Comparison of ENCODE assay signal across 7 mouse cellular contexts in genomic region chr16:17131191-17132088, GRCm38 (mm10). TPM values are rescaled to one million over a fixed set of nuclear protein-coding genes. Genes with fewer than 3 reads are reported as not detected.
DNase-seq lines count a peak whose midpoint lies in the region; ATAC-seq and TF ChIP-seq lines count a peak whose summit lies in the region.

No protein-coding gene starts in this region.

- peak overlapping the region; percentile 76 for H3K4me3 ChIP-seq in lung, embryonic 15.5 days
- H3K4me3 ChIP-seq in bone marrow macrophage, adult 2 months (ENCODE audit: insufficient read depth, low read length) = peak overlapping the region; percentile 91
- peak overlapping the region; percentile 59 for H3K4me3 ChIP-seq in forebrain, embryonic 15.5 days
- H3K4me3 ChIP-seq in limb, embryonic 10.5 days = peak overlapping the region; percentile 76
- H3K4me3 ChIP-seq in midbrain, embryonic 15.5 days = peak overlapping the region; percentile 77

- DNase-seq in lung, postnatal 14 days = no peak
- DNase-seq in limb, embryonic 10.5 days (ENCODE audit: low spot score) = peak; percentile 63
- peak; percentile 54 for DNase-seq in thymus, postnatal 4 days

- peaks cover 20% of the 10 kb centered on the region for H3K4me1 ChIP-seq in lung, embryonic 15.5 days
- peaks cover 18% of the 10 kb centered on the region for H3K4me1 ChIP-seq in bone marrow macrophage, adult 2 months (ENCODE audit: control insufficient read depth, insufficient read depth, low read length)
- peaks cover 16% of the 10 kb centered on the region for H3K4me1 ChIP-seq in forebrain, embryonic 15.5 days
- peaks cover 26% of the 10 kb centered on the region for H3K4me1 ChIP-seq in limb, embryonic 10.5 days
- H3K4me1 ChIP-seq in midbrain, embryonic 15.5 days = peaks cover 18% of the 10 kb centered on the region

- peak overlapping the region; percentile 69 for H3K27ac ChIP-seq in lung, embryonic 15.5 days
- H3K27ac ChIP-seq in bone marrow macrophage, adult 2 months (ENCODE audit: insufficient read depth, low read depth, low read length) = peak overlapping the region; percentile 25
- peak overlapping the region; percentile 72 for H3K27ac ChIP-seq in forebrain, embryonic 15.5 days (replicated peaks)
- H3K27ac ChIP-seq in limb, embryonic 10.5 days = peak overlapping the region; percentile 89
- peak overlapping the region; percentile 71; the same call in 1 of the 2 replicates for H3K27ac ChIP-seq in midbrain, embryonic 15.5 days

- no peaks in the 10 kb centered on the region for H3K36me3 ChIP-seq in lung, embryonic 15.5 days
- H3K36me3 ChIP-seq in forebrain, embryonic 15.5 days = no peaks in the 10 kb centered on the region
- H3K36me3 ChIP-seq in limb, embryonic 10.5 days = peaks cover 14% of the 10 kb centered on the region
- H3K36me3 ChIP-seq in midbrain, embryonic 15.5 days (replicated peaks) = no peaks in the 10 kb centered on the region

- H3K9me3 ChIP-seq in lung, embryonic 15.5 days = no peaks in the 10 kb centered on the region
- H3K9me3 ChIP-seq in forebrain, embryonic 15.5 days = no peaks in the 10 kb centered on the region
- no peaks in the 10 kb centered on the region for H3K9me3 ChIP-seq in limb, embryonic 10.5 days (replicated peaks)
- H3K9me3 ChIP-seq in midbrain, embryonic 15.5 days = no peaks in the 10 kb centered on the region

- no peak for TF ChIP-seq CTCF in bone marrow macrophage, adult 2 months (IDR thresholded peaks at IDR 0.05; ENCODE audit: low read depth, low read length)

- WGBS in lung, embryonic 15.5 days = 3% methylated on average over 43 of the region's 43 CpGs
- WGBS in forebrain, embryonic 15.5 days = 3% methylated on average over 43 of the region's 43 CpGs
- WGBS in limb, embryonic 10.5 days = 4% methylated on average over 43 of the region's 43 CpGs
- 5% methylated on average over 43 of the region's 43 CpGs for WGBS in midbrain, embryonic 15.5 days

- H3K27me3 ChIP-seq in lung, embryonic 15.5 days = no peaks in the 10 kb centered on the region
- no peaks in the 10 kb centered on the region for H3K27me3 ChIP-seq in forebrain, embryonic 15.5 days
- H3K27me3 ChIP-seq in limb, embryonic 10.5 days (ENCODE audit: low read depth, poor library complexity, severe bottlenecking) = no peaks in the 10 kb centered on the region
- 0 out of 2 replicates have a peak, but pooled peaks cover 3% of the 10 kb centered on the region for H3K27me3 ChIP-seq in midbrain, embryonic 15.5 days (replicated peaks)

- H3K9ac ChIP-seq in lung, embryonic 15.5 days = peak overlapping the region; percentile 69
- H3K9ac ChIP-seq in forebrain, embryonic 15.5 days (replicated peaks) = peak overlapping the region; percentile 53
- H3K9ac ChIP-seq in midbrain, embryonic 15.5 days = peak overlapping the region; percentile 64

- ATAC-seq in lung, embryonic 15.5 days (ENCODE audit: borderline replicate concordance, extremely low read depth, low FRiP score, low TSS enrichment) = peak; percentile 64; the same call in 1 of the 2 replicates
- no peak for ATAC-seq in forebrain, embryonic 15.5 days (replicated peaks)
- ATAC-seq in midbrain, embryonic 15.5 days (replicated peaks) = no peak; the same call in none of the 2 replicates

- peak overlapping the region; percentile 98 for H3K4me2 ChIP-seq in lung, embryonic 15.5 days
- peak overlapping the region; percentile 91 for H3K4me2 ChIP-seq in forebrain, embryonic 15.5 days (replicated peaks)
- peak overlapping the region; percentile 88 for H3K4me2 ChIP-seq in midbrain, embryonic 15.5 days

- no peak for TF ChIP-seq POLR2A in bone marrow macrophage, adult 2 months (IDR thresholded peaks at IDR 0.05; ENCODE audit: borderline replicate concordance, low read depth, low read length)

RNA-seq across cellular contexts. Expression of gene Sdf2l1, which starts 0.7 kb away (rescaled TPM):
- 105 and 112 TPM in 2 replicates for polyA plus RNA-seq in lung, embryonic 15.5 days (2015; fragmentation: Nextera tagmentation; extraction: Ambion mirVana)
- polyA plus RNA-seq in bone marrow macrophage, adult 2 months (2012; ENCODE audit: insufficient read depth, insufficient read length, missing spikeins) = 60.9 and 75.4 TPM in 2 replicates
- polyA plus RNA-seq in forebrain, embryonic 15.5 days (2015; fragmentation: Nextera tagmentation; extraction: Ambion mirVana) = 43.4 and 47.2 TPM in 2 replicates
- 87.4 and 114 TPM in 2 replicates for polyA plus RNA-seq in limb, embryonic 10.5 days (2016; fragmentation: Nextera tagmentation; extraction: Ambion mirVana)
- 29.8 and 32.7 TPM in 2 replicates for polyA plus RNA-seq in midbrain, embryonic 15.5 days (2015; fragmentation: Nextera tagmentation; extraction: Ambion mirVana)

RNA-seq across cellular contexts. Expression of gene 2610318N02Rik, which starts 6.5 kb away (rescaled TPM):
- polyA plus RNA-seq in lung, embryonic 15.5 days (2015; fragmentation: Nextera tagmentation; extraction: Ambion mirVana) = 31.7 and 38.4 TPM in 2 replicates
- polyA plus RNA-seq in bone marrow macrophage, adult 2 months (2012; ENCODE audit: insufficient read depth, insufficient read length, missing spikeins) = 3.7 and 4.4 TPM in 2 replicates
- 27.1 and 30.1 TPM in 2 replicates for polyA plus RNA-seq in forebrain, embryonic 15.5 days (2015; fragmentation: Nextera tagmentation; extraction: Ambion mirVana)
- polyA plus RNA-seq in limb, embryonic 10.5 days (2016; fragmentation: Nextera tagmentation; extraction: Ambion mirVana) = 182 and 195 TPM in 2 replicates
- polyA plus RNA-seq in midbrain, embryonic 15.5 days (2015; fragmentation: Nextera tagmentation; extraction: Ambion mirVana) = 15.2 and 15.6 TPM in 2 replicates

RNA-seq across cellular contexts. Expression of gene Ydjc, which starts 13.0 kb away (rescaled TPM):
- polyA plus RNA-seq in lung, embryonic 15.5 days (2015; fragmentation: Nextera tagmentation; extraction: Ambion mirVana) = 6.4 TPM in 2 replicates
- 2.0 and 3.5 TPM in 2 replicates for polyA plus RNA-seq in bone marrow macrophage, adult 2 months (2012; ENCODE audit: insufficient read depth, insufficient read length, missing spikeins)
- polyA plus RNA-seq in forebrain, embryonic 15.5 days (2015; fragmentation: Nextera tagmentation; extraction: Ambion mirVana) = 23.1 and 26.3 TPM in 2 replicates
- polyA plus RNA-seq in limb, embryonic 10.5 days (2016; fragmentation: Nextera tagmentation; extraction: Ambion mirVana) = 4.1 and 7.0 TPM in 2 replicates
- 37.3 and 43.7 TPM in 2 replicates for polyA plus RNA-seq in midbrain, embryonic 15.5 days (2015; fragmentation: Nextera tagmentation; extraction: Ambion mirVana)

RNA-seq across cellular contexts. Expression of gene Ccdc116, which starts 15.6 kb away (rescaled TPM):
- polyA plus RNA-seq in lung, embryonic 15.5 days (2015; fragmentation: Nextera tagmentation; extraction: Ambion mirVana) = 0.31 and 0.48 TPM in 2 replicates
- 0.31 TPM in 1 of 2 replicates, not detected in the other for polyA plus RNA-seq in bone marrow macrophage, adult 2 months (2012; ENCODE audit: insufficient read depth, insufficient read length, missing spikeins)
- 1.3 TPM in 2 replicates for polyA plus RNA-seq in forebrain, embryonic 15.5 days (2015; fragmentation: Nextera tagmentation; extraction: Ambion mirVana)
- 0.40 and 0.63 TPM in 2 replicates for polyA plus RNA-seq in limb, embryonic 10.5 days (2016; fragmentation: Nextera tagmentation; extraction: Ambion mirVana)
- 2.9 and 3.7 TPM in 2 replicates for polyA plus RNA-seq in midbrain, embryonic 15.5 days (2015; fragmentation: Nextera tagmentation; extraction: Ambion mirVana)

RNA-seq across cellular contexts. Expression of gene Ppil2, which starts 20.4 kb away (rescaled TPM):
- polyA plus RNA-seq in lung, embryonic 15.5 days (2015; fragmentation: Nextera tagmentation; extraction: Ambion mirVana) = 127 and 146 TPM in 2 replicates
- polyA plus RNA-seq in bone marrow macrophage, adult 2 months (2012; ENCODE audit: insufficient read depth, insufficient read length, missing spikeins) = 116 and 141 TPM in 2 replicates
- polyA plus RNA-seq in forebrain, embryonic 15.5 days (2015; fragmentation: Nextera tagmentation; extraction: Ambion mirVana) = 161 and 162 TPM in 2 replicates
- polyA plus RNA-seq in limb, embryonic 10.5 days (2016; fragmentation: Nextera tagmentation; extraction: Ambion mirVana) = 138 and 172 TPM in 2 replicates
- polyA plus RNA-seq in midbrain, embryonic 15.5 days (2015; fragmentation: Nextera tagmentation; extraction: Ambion mirVana) = 146 and 156 TPM in 2 replicates

Comparison
In these comparisons a context has a peak if more than half of its experiments do, and no peak if none do; other contexts are left out.
1. H3K27ac ChIP-seq: peak in every context shown above with its lines; median percentile 89 in limb, embryonic 10.5 days; 72 in forebrain, embryonic 15.5 days; 71 in midbrain, embryonic 15.5 days; 69 in lung, embryonic 15.5 days; 25 in bone marrow macrophage, adult 2 months.